Mouse (Mus musculus): ENCODE results near the gene Armc12.

DNA sequence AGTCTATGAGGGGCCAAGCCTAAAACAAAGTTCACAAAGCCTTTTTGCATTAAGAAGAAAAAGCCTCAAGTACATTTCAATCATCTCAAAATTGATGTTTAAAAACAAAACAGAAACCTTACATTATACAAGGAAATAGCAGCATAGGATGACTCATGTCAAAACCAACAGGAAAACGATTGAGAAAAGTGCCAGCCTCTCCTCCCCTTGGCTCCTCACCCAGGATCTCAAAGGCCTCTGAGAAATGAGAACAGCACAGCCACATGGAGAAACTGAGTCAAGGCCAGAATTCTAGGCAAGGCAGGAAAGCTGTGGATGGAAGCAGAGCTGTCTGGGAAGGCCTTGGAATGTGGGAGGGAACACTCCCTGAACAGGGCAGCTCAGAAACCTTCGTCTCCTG, 58.0 kb downstream of the Armc12 start:
- TF ChIP-seq CTCF (IDR thresholded peaks at IDR 0.05; ENCODE audit: low read depth, low read length) (no peak), GATA1 (IDR thresholded peaks at IDR 0.05; ENCODE audit: borderline replicate concordance, low read length) (no peak), POLR2AphosphoS5 (IDR thresholded peaks at IDR 0.05; ENCODE audit: insufficient replicate concordance, low read depth, low read length) (no peak), GATA2 (IDR thresholded peaks at IDR 0.05; ENCODE audit: borderline replicate concordance, low read depth, low read length) (no peak)
